Mouse (Mus musculus) adrenal gland, adult 18-20 months (tissue): ENCODE results near the gene Rps6kc1. TPM values are rescaled to one million over a fixed set of nuclear protein-coding genes. Genes with fewer than 3 reads are reported as not detected.

ENCODE experiments used
- DNase-seq, 2 experiments: peaks; one replicate each; pipeline ENCODE4 v3.0.0; 2021 to 2022; ENCODE audit warnings: low spot score in 2 of 2
- total RNA-seq, 2 experiments: library from RNA; stranded (reverse); gene quantifications; 1 replicate in 1 of 2; 2 replicates in 1 of 2; pipeline ENCODE4 v1.2.3; 2021

Gene Rps6kc1
- total RNA-seq, 2 experiments from 2014 or later = 18.9 to 20.7 TPM

DNA sequence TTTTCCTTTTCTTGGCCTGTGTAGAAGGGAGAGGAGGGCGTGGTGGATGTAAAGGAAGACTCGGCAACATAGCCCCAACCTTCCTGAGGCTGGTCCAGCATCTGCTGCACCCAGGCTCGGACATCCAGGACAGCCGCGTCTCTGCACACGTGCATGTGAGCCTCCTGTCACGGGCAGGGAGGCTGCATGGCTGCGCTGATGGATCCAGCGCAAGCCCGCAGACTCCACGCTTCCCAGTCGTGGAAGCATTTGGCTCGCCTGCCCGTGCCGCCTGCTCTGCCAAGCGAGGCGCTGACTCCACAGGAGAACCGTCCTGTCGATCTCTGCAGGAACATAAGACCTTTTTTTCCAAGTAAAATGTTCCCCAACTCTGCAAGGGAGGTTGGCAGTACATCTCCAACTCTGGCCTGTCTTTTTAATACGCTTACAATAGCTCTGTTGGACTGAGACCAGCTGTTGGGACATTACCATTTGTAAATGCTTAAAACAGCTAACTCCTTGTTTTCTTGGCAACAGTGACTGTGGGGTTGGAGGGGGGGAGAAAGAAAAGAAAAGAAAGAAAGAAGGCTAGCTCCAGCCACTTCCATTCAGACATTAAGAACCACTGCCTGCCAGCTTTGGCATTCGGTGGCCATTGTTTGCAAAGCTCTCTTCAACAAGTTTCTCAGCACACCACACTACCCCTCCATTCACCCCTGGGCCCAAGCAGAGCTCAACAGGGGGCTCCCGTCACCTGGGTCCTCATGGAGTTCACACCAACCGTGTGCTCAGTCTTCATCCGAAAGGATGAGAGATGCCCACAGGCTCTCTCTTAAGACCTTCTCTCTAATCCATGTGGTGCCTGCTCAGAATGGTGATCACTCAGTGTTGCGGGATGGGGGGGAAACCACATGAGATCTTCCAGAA lies 229.3 kb downstream of the Rps6kc1 start:
- DNase-seq = no peak

GRCm38 (mm10) chr1:190675455-190675854 lies 236.1 kb downstream of the Rps6kc1 start:
- DNase-seq = no peak

DNA sequence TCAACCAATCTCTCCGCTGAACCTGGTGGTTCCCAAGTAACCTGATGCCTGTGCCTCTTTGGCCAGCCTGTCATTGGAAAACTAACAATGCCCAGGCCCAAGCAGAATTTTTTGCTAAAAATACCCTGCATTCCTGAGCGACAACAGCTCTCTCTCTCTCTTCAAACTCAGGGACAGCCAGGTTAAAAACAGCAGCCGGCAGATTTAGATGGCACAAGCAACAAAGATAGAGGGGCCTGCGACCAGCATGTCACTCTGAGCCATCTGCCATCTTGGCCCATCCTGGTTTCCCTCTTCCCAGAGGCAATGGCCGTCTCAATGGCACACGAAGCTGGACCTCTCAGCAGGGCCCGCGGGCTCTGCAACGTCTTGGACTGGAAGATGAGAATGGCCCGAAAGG lies 242.5 kb downstream of the Rps6kc1 start:
- peak in 1 of 2 experiments; percentile 7 for DNase-seq

DNA sequence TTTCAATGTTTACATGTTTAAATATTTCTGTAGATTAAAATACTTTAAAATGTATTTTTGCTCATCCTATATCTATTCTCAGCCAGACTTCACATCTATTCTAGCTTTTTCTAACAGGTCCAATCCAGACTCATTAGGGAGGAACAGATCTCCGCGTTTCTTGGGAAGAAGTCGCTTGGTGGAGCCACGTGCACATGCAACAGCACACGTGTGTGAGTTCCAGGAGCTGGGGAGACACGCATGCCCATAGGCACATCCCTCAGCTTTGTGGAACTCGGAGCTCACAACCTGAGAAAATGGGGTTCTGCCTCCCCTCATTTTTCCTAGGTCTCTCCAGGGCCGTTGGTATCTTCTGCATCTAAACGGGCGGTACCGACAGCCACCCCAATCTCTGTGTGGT lies 243.7 kb downstream of the Rps6kc1 start:
- DNase-seq = no peak

DNA sequence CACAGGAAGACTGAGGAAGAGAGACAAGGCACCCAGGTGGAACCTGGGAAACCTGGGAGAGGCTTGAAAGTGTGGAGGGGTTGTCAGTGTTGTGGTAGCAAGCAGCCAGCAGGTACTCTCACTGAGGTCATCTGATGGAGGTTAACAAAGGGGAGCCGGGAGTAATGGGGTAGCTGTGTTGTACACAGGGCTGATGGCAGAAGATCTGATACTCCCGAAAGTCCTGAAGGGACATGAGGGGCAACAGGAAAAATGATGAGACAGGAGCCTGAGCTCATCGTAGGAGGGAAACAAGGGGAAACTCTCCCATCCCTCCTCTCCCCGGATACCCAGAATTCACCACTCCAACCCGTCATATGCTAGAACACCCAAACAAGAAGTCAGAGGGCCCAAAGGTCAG lies 244.2 kb downstream of the Rps6kc1 start:
- no peak for DNase-seq

DNA sequence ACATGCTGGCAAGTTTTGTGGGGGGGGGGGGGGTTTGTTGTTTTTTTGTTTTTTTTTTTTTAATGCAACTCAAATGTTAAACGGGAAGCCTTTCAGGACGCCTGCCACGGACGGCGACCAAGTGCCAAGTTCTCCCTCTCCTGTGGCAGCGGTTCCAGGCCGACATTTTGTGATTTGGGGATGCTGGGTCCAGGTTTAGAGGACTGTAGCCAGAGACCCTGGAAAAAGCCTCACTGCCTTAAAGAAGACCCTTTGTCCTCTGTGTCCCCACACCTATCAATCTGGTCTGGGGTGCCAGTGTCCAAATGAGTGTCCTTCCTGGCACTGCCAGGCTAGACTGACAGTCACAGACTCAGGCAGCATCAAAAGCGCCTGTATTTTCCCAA lies 246.1 kb downstream of the Rps6kc1 start:
- peak in 1 of 2 experiments; percentile 5 for DNase-seq

- peak in 1 of 2 experiments; percentile 14 for DNase-seq
Measured at GRCm38 (mm10) chr1:190664767-190665489, 246.6 kb downstream of the Rps6kc1 start.

DNA sequence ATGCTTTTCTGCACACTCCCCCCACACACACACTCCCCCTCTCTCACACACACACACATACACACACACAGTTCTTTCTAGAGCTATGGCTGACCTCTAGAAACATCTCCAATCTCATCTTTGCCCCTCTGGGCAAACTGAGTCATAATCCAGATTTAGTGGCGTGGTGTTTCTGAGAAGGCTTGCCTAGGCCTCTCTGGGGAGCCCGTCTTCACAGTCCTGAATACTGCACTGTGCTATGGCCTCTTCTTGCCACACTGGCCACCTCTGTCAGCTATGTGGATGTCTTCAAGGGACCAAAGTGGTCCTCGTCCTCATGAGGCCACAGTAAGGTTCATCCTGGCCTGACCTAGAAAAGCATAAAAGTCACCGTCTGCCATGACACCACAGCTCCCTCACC lies 247.6 kb downstream of the Rps6kc1 start:
- no peak for DNase-seq

DNA sequence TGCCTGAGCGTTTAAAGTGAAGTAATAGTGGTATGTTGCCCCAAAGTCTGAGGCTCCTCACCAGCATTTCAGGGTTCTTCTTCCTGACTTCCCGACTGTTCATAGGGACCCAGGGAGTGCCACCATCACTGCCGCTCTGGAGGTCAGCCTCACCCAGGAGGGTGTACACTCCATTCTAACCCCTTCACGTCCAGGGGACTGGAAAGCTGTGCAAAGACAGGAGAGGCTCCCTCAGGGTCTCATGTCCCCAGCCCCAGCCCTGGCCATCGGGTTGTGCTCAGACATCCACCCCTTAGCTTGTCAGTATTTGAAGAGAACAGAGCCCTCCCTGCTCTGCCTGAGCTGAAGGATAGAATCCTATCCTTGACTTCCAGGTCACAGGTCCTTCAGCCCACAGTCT lies 248.8 kb downstream of the Rps6kc1 start:
- DNase-seq = peak in 1 of 2 experiments; percentile 7

GRCm38 (mm10) chr1:190661764-190662163 lies 249.8 kb downstream of the Rps6kc1 start:
- DNase-seq = peak in 1 of 2 experiments; percentile 8

- DNase-seq = no peak
Measured at GRCm38 (mm10) chr1:190661249-190661648, 250.3 kb downstream of the Rps6kc1 start.

DNA sequence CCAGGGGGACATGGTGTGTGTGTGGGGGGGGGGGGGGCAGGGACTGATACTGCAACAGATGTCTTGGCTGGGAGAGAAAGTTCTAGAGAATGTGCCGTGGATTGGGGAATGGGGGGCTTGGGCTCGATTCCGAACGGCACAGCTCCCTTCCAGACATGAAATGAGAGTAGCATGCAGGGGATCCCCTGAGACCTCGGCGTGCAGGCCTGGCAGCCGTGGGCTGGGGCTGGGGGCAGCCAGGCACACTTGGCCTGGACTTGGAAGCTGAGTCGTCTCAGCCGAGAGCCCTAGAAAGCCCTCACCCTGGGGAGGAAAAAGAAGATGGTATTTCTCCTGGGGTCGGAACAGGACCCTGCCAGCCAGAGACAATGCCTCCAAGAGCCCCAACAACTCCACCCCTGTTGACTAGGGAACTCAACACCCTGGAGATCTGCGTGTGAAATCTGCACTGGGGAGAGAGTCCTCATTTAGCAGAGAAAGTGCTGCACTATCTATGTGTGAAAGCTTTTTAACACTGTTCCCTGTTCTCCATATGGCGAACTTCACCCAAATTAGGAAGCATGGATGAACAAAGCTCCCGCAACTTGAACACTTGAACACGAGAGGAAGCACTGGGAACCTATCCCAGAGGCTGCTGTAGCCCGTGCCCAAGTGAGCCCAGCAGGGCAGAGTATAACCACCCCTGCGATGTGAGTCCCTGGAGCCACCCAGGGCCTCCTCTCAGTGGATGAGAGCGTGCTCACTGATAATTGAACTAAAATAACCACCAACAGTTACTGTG lies 251.7 kb downstream of the Rps6kc1 start:
- peak in 1 of 2 experiments; percentile 13 for DNase-seq

- DNase-seq = no peak
Measured at GRCm38 (mm10) chr1:190658266-190658665, 253.3 kb downstream of the Rps6kc1 start.

DNA sequence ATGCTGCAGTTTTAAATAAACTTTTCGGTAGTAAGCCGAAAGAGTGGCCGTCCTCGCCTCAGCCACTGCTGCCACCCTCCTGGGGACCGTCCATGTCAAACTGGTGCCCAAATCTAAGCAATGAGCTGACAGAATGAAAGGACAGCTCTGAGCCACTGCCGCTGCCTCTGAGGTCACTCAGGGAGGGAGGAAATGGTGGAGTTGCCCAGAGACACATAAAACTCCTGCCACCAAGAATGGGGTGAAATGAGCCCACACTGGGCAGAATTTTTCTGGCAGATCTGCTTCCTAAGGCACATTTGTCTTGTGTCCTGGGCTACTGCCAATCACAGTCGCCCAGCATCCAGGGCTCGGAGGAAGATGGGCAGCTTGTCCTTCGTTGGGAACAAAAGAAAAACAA lies 255.5 kb downstream of the Rps6kc1 start:
- DNase-seq = peak in 1 of 2 experiments; percentile 3

- DNase-seq = peak in 1 of 2 experiments; percentile 7
Measured at GRCm38 (mm10) chr1:190655651-190656050, 255.9 kb downstream of the Rps6kc1 start.

DNA sequence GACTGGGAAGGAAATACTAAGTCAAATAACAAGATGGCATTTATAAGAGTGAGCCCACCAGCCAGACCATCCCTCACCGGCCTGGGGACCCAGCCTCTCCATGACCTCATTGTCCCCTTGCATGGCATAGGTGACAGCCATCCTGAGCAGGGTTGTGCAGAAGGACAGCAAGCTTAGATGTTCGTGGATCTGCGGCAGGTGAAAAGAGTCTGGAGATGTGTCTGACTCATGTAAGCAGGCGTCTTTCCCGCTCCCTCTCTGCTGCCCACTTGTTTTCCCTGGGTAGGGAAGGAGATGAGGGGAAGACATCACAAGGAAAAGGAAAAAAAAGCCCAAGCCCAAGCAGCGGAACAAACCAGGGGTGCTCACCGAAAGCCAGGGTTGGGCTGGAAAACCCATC lies 256.5 kb downstream of the Rps6kc1 start:
- DNase-seq = peak in 1 of 2 experiments; percentile 11

DNA sequence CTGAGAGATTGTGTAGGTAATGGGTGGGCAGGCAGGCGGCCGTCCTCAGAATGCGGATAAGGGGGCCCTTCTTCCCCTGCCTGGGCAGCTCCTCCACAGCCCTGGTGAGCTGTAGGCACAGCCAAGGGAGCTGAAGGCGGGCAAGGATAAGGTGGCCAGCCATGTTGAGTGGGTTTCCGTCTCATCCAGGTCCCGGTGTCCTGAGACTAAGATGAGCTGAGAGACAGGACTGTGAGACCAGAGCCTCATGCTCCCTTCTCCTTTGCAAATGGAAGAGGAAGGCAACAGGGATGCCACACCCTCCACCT lies 256.9 kb downstream of the Rps6kc1 start:
- DNase-seq = peak in 1 of 2 experiments; percentile 4

- DNase-seq = peak in 1 of 2 experiments; percentile 11
Measured at GRCm38 (mm10) chr1:190653989-190654693, 257.4 kb downstream of the Rps6kc1 start.

- no peak for DNase-seq
Measured at GRCm38 (mm10) chr1:190653081-190653480, 258.5 kb downstream of the Rps6kc1 start.
